ENCODE assay signal across 8 mouse cellular contexts in the genomic region with DNA sequence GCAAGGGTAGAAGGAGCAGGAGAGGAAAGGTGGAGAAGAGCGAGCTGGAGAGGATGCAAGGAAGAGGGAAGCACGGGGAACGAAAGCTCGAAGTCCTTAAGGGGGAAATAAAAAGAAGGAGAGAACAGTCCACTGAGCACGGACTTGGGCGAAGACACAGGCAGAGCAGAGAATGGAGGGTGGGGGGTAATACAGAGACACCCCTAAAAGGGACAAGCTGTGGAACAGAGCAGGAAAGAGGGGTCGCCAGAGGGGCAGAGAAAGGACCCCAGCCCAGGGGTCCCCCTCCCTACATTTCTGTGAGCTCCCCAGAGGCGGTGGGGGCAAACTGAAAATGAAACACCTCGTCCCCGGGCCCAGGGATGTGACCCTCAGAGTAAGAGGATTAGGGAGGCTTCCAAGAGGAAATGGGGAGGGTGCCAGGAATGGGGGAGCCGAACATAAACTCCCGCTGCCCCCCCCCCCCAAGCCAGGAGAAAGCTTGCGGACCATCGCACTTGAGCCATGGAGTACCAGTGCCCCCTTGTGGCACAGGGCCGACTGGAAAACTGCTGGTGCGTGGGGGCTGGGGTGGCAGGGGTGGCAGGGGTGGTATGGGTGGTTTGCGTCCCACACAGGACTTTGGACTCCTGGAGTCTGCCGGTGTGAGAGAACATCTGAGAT.
DNase-seq lines count a peak whose midpoint lies in the region; ATAC-seq and TF ChIP-seq lines count a peak whose summit lies in the region.

No protein-coding gene starts in this region.

- H3K9me3 ChIP-seq in liver, embryonic 14.5 days (ENCODE audit: control insufficient read depth, low read length), result no peaks in the 10 kb centered on the region

- H3K27me3 ChIP-seq in liver, embryonic 14.5 days (ENCODE audit: control insufficient read depth, insufficient read depth, low read length), result no peaks in the 10 kb centered on the region
- peaks cover 6% of the 10 kb centered on the region for H3K27me3 ChIP-seq in myocyte (ENCODE audit: control insufficient read depth, insufficient read depth, insufficient read length)

- peak; percentile 72 for TF ChIP-seq CTCF in liver, embryonic 14.5 days (IDR thresholded peaks at IDR 0.05; ENCODE audit: low read depth)

- no peak overlapping the region for H3K9ac ChIP-seq in liver, embryonic 14.5 days (replicated peaks)

- TF ChIP-seq POLR2A in myocyte (IDR thresholded peaks at IDR 0.05; ENCODE audit: insufficient read length, low read depth), result no peak

- H3K79me2 ChIP-seq in myocyte (ENCODE audit: control insufficient read depth, insufficient read depth), result no peaks in the 10 kb centered on the region

- no peaks in the 10 kb centered on the region for H3K4me1 ChIP-seq in liver, embryonic 14.5 days (replicated peaks; ENCODE audit: control insufficient read depth in 2 of 2, insufficient read depth in 2 of 2, low read length in 1 of 2)

- WGBS in liver, embryonic 14.5 days (ENCODE audit: insufficient replicate concordance), result 23% methylated on average over 18 of the region's 18 CpGs

- H3K4me2 ChIP-seq in liver, embryonic 14.5 days (ENCODE audit: low read depth), result peak overlapping the region; percentile 40
- H3K4me2 ChIP-seq in myocyte (ENCODE audit: low read depth), result peak overlapping the region; percentile 38

- no peak overlapping the region for H3K27ac ChIP-seq in liver, embryonic 14.5 days

- DNase-seq in right cerebral cortex, adult 18-20 months, result peak; percentile 22
- no peak for DNase-seq in right cerebral cortex, postnatal 36 days (ENCODE audit: low spot score in 2 of 2)
- DNase-seq in cerebellum, postnatal 4 days (ENCODE audit: low spot score in 2 of 2), result peak; percentile 33 to 72
- peak; percentile 10 to 12 for DNase-seq in heart, adult 9 months (ENCODE audit: low spot score in 2 of 2)
- peak; percentile 27 to 52 for DNase-seq in kidney, adult 8-10 months
- DNase-seq in liver, embryonic 14.5 days (ENCODE audit: low read depth in 3 of 3, low spot score in 3 of 3), result no peak
- DNase-seq in thymus, postnatal 25 days, result peak; percentile 43

- peak overlapping the region; percentile 6 to 9; a peak in 2 of 4 replicates for H3K4me3 ChIP-seq in liver, embryonic 14.5 days (ENCODE audit: insufficient read depth in 1 of 2, low read depth in 2 of 2, low read length in 2 of 2)
- H3K4me3 ChIP-seq in myocyte, result no peak overlapping the region

- no peak for TF ChIP-seq EP300 in liver, embryonic 14.5 days (IDR thresholded peaks at IDR 0.05; ENCODE audit: low read depth)

- no peak overlapping the region for H3ac ChIP-seq in myocyte (ENCODE audit: control insufficient read depth, insufficient read length)

- no peak for ATAC-seq in liver, embryonic 14.5 days (ENCODE audit: insufficient read depth)

- no peaks in the 10 kb centered on the region for H3K36me3 ChIP-seq in liver, embryonic 14.5 days (replicated peaks; ENCODE audit: control insufficient read depth, insufficient read depth, low read depth)
- no peaks in the 10 kb centered on the region for H3K36me3 ChIP-seq in myocyte (ENCODE audit: control insufficient read depth, insufficient read depth)

TF ChIP-seq in myocyte, 11 proteins besides CTCF, POLR2A, EP300 and RAD21:
- TF ChIP-seq USF1 (IDR thresholded peaks at IDR 0.05; ENCODE audit: low read depth) (no peak), CEBPB (IDR thresholded peaks at IDR 0.05; ENCODE audit: insufficient read depth, poor library complexity, severe bottlenecking) (no peak), TCF12 (IDR thresholded peaks at IDR 0.05; ENCODE audit: insufficient read depth, poor library complexity, severe bottlenecking) (no peak), POLR2AphosphoS2 (IDR thresholded peaks at IDR 0.05; ENCODE audit: insufficient read length, low read depth) (no peak), TCF3 (IDR thresholded peaks at IDR 0.05; ENCODE audit: insufficient read length, low read depth) (no peak), E2F4 (IDR thresholded peaks at IDR 0.05; ENCODE audit: insufficient read depth) (no peak), REST (IDR thresholded peaks at IDR 0.05; ENCODE audit: insufficient read depth, insufficient read length) (no peak)

Comparison
In these comparisons a context has a peak if more than half of its experiments do, and no peak if none do; other contexts are left out.
1. DNase-seq: peak in right cerebral cortex, adult 18-20 months (single experiment), cerebellum, postnatal 4 days (2 of 2), heart, adult 9 months (2 of 2), kidney, adult 8-10 months (2 of 2) and thymus, postnatal 25 days (single experiment); none in right cerebral cortex, postnatal 36 days (0 of 2) and liver, embryonic 14.5 days (0 of 3).